Mouse (Mus musculus) brain, adult 2 months (tissue): ENCODE measurements at regions not wholly inside any gene's neighbourhood (a gene's known extent, or its start where the extent isn't known, plus 50 kb on each side); places are given as distances from the start of the nearest gene placed in this dataset.
"Not testable (repeated sequence)": the region's sequence is repeated elsewhere in the genome, so short reads cannot be mapped to it uniquely, and the experiment has no call there.

ENCODE experiments used
- DNase-seq: peaks from one replicate; pipeline ENCODE4 v3.0.0; 2011; ENCODE audit warnings: low read depth, low spot score

GRCm38 (mm10) chr6:70160442-70160841, 631.6 kb downstream of the Rpia start:
- DNase-seq = no peak

- not testable (repeated sequence) for DNase-seq
Observed at GRCm38 (mm10) chr6:70155771-70156170, 636.3 kb downstream of the Rpia start.

GRCm38 (mm10) chr6:70151098-70151838, 640.8 kb downstream of the Rpia start:
- not testable (repeated sequence) for DNase-seq

- no peak for DNase-seq
Observed at GRCm38 (mm10) chr6:70146986-70147385, 645.0 kb downstream of the Rpia start.

- not testable (repeated sequence) for DNase-seq
Observed at GRCm38 (mm10) chr6:70143341-70143740, 648.7 kb downstream of the Rpia start.

- peak; percentile 68 for DNase-seq
Observed at GRCm38 (mm10) chr6:70116811-70117210, 675.2 kb downstream of the Rpia start.

GRCm38 (mm10) chr6:70111892-70112291, 680.1 kb downstream of the Rpia start:
- DNase-seq = no peak

GRCm38 (mm10) chr6:70109412-70109811, 682.6 kb downstream of the Rpia start:
- DNase-seq = peak; percentile 4

- no peak for DNase-seq
Observed at GRCm38 (mm10) chr6:70103781-70104180, 688.3 kb downstream of the Rpia start.

- not testable (repeated sequence) for DNase-seq
Observed at GRCm38 (mm10) chr6:70103174-70103573, 688.9 kb downstream of the Rpia start.

- DNase-seq = no peak
Observed at GRCm38 (mm10) chr6:70088041-70088440, 704.0 kb downstream of the Rpia start.

- peak; percentile 83 for DNase-seq
Observed at GRCm38 (mm10) chr6:70073841-70074240, 718.2 kb downstream of the Rpia start.

- DNase-seq = no peak
Observed at GRCm38 (mm10) chr6:70072007-70072406, 720.0 kb downstream of the Rpia start.

- no peak for DNase-seq
Observed at GRCm38 (mm10) chr6:70067716-70068415, 724.2 kb downstream of the Rpia start.

GRCm38 (mm10) chr6:70059028-70059427, 733.0 kb downstream of the Rpia start:
- DNase-seq = peak; percentile 67

- DNase-seq = peak; percentile 53
Observed at GRCm38 (mm10) chr6:70058374-70058773, 733.7 kb downstream of the Rpia start.

- DNase-seq = no peak
Observed at GRCm38 (mm10) chr6:70040894-70041293, 751.1 kb downstream of the Rpia start.

- no peak for DNase-seq
Observed at GRCm38 (mm10) chr6:70033674-70034073, 758.4 kb downstream of the Rpia start.

GRCm38 (mm10) chr6:70011555-70011954, 780.5 kb downstream of the Rpia start:
- DNase-seq = no peak
